Mouse (Mus musculus): Measurements from ENCODE around the gene Fto. TPM values are rescaled to one million over a fixed set of nuclear protein-coding genes. Genes with fewer than 3 reads are reported as not detected.

Fto gene
- polyA plus RNA-seq, 1 experiment from 2014 or later, result 106 TPM

DNA sequence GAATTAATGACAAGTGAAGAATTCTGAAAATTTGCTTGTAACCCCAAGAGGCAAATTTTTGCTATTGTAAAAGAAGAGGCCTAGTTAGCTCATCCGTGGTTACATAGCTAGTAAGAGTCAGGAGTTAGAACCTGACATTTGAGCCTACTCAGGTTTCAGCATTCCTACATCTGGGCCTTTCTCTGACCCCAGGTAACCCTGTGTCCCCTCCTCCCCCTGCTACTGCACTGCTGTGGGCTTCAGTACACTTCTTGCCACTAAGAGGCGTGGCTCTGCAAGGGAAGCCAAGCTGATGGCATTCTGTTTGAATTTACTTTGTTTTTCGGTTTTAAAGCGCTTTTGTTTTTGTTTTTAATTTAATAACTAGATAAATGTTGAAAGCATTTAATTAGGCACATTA is 130.6 kb downstream of the Fto start:
- ATAC-seq (ENCODE audit: insufficient number of reproducible peaks, insufficient read depth, low FRiP score, low TSS enrichment), result no peak
- Histone ChIP-seq H3K4me3 (no peak overlapping the region), H3K4me2 (replicated peaks) (no peak overlapping the region), H3K27me3 (no peaks in the 10 kb centered on the region), H3K9ac (no peak overlapping the region), H3K36me3 (0 out of 2 replicates have a peak, but pooled peaks cover 3% of the 10 kb centered on the region), H3K4me1 (peaks cover 28% of the 10 kb centered on the region), H3K9me3 (no peaks in the 10 kb centered on the region), H3K27ac (no peak overlapping the region)
- 28% methylated on average over 4 of the region's 4 CpGs for WGBS

DNA sequence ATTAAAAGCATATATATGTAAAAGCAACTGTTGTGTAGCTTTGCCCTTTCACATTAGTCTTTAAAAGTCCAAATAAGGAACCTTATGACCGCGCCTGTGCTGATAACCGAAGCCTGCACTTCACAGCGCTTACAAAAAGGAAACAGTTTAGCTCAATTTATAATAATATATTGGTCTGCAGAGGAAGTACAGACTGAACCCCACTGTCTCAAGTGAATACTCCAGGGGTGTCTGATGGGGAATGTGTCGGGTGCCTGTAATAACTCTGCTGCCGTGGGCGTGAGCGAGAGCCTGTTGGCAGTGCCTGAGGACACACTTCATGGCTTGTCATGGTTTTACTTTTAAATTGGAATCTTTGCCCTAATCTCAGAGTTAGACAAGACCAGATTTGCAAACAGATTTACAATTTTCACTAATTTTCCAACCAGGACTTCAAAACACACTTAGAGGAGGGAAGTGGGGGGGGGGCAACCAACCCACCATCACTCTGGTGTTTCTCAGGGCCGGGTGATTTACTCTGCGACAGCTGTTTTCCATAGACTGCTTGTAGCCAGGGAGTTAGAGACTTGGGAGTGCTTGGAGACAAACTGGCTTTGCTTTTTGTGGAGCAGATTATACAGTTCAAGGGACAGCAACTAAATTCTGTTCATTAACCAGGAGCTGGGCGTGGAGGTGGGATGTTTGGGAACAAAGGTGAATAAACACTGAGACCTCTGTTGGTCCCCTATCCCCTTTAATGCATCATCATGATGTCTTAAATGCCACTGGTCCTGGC is 131.5 kb downstream of the Fto start:
- H3K36me3 ChIP-seq, result 0 out of 2 replicates have a peak, but pooled peaks cover 3% of the 10 kb centered on the region
- H3K4me3 ChIP-seq, result no peak overlapping the region
- H3K4me1 ChIP-seq, result peaks cover 28% of the 10 kb centered on the region
- no peaks in the 10 kb centered on the region for H3K9me3 ChIP-seq
- peak overlapping the region; percentile 63 for H3K27ac ChIP-seq
- H3K27me3 ChIP-seq, result no peaks in the 10 kb centered on the region
- WGBS, result 39% methylated on average over 11 of the region's 11 CpGs
- no peak overlapping the region for H3K9ac ChIP-seq
- ATAC-seq (ENCODE audit: insufficient number of reproducible peaks, insufficient read depth, low FRiP score, low TSS enrichment), result 0 out of 2 replicates have a peak, but pooled peaks have one; percentile 28
- no peak overlapping the region for H3K4me2 ChIP-seq (replicated peaks)

DNA sequence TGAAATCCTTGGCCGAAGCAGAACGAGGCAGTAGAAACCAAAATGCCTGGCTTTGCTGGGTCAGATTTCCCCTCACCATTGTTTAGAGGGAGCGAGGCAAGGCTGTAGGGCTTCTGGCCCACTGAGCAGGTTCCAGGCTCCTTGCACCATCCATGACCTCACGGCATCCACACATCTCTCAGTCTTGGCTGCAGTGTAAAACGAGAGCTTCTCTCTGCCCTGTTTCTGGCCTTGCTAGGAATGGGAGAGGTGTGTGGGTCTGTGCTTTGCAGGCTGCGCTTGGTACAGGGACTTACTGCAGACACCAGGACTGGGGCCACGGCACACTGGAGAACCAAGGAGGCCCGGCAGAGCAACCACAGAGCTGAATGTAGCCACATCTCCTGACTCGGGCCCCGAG is 132.2 kb downstream of the Fto start:
- no peak overlapping the region for H3K4me3 ChIP-seq
- ATAC-seq (ENCODE audit: insufficient number of reproducible peaks, insufficient read depth, low FRiP score, low TSS enrichment), result no peak
- H3K4me1 ChIP-seq, result peaks cover 28% of the 10 kb centered on the region
- H3K9ac ChIP-seq, result no peak overlapping the region
- 0 out of 2 replicates have a peak, but pooled peaks cover 3% of the 10 kb centered on the region for H3K36me3 ChIP-seq
- H3K9me3 ChIP-seq, result no peaks in the 10 kb centered on the region
- H3K27me3 ChIP-seq, result no peaks in the 10 kb centered on the region
- no peak overlapping the region for H3K4me2 ChIP-seq (replicated peaks)
- H3K27ac ChIP-seq, result peak overlapping the region; percentile 63
- WGBS, result 48% methylated on average over 10 of the region's 10 CpGs

DNA sequence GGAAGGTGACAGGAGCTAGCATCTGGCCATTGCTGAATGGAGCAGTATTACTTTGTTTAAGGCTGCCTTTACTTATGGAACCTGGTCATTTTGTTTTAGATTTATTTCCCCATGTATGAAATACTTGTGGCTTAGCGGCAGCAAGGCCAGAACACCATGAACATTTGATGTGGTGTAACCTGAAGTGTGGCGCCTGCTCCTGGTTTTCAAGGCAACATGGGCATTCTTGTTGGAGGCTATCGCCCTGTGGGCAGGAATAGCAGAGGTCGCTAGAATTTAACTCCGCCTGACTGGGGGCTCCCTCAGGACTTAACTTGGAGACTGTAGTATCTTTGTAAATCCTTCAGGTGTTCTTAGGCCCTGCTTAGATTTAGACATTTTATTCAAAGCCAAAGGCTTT is 132.7 kb downstream of the Fto start:
- H3K4me2 ChIP-seq (replicated peaks), result no peak overlapping the region
- no peak overlapping the region for H3K4me3 ChIP-seq
- no peaks in the 10 kb centered on the region for H3K9me3 ChIP-seq
- H3K9ac ChIP-seq, result no peak overlapping the region
- no peak for ATAC-seq (ENCODE audit: insufficient number of reproducible peaks, insufficient read depth, low FRiP score, low TSS enrichment)
- H3K27ac ChIP-seq, result 0 out of 2 replicates have a peak overlapping the region, but pooled peaks have one; percentile 63
- H3K36me3 ChIP-seq, result 0 out of 2 replicates have a peak, but pooled peaks cover 3% of the 10 kb centered on the region
- H3K27me3 ChIP-seq, result no peaks in the 10 kb centered on the region
- 75% methylated on average over 5 of the region's 5 CpGs for WGBS
- H3K4me1 ChIP-seq, result peaks cover 28% of the 10 kb centered on the region

DNA sequence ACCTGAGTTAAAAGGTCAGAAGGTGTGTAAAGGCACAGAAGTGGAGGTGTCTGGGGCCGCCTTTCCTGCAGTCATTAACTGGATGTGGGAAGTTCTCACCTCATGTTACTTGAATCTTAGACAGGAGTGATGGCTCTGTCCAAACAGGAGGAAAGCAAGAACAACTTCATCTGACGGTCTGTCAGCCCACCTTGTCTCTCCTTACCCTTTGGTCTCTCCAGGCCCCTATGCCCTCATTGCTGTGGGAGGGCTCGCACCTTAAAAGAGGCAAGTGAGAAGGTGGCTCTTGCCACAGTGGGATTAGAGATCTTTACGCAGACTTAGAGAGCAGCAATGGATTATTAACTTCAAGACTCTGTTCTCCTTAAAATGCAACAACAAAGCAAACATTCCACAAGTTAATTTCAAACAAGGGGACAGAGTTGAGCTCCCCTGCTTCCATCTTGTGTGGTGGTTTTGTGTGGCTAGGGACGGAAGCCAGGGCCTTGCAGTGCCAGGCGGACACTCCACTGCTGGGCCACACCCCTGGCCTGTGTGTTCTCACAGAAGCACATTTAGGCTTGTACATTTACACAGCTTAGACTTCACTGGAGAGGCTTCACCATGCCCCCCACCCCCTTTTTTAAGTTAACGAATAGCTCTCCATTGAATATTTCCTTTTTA is 135.5 kb downstream of the Fto start:
- no peak overlapping the region for H3K4me2 ChIP-seq (replicated peaks)
- ATAC-seq (ENCODE audit: insufficient number of reproducible peaks, insufficient read depth, low FRiP score, low TSS enrichment), result no peak

DNA sequence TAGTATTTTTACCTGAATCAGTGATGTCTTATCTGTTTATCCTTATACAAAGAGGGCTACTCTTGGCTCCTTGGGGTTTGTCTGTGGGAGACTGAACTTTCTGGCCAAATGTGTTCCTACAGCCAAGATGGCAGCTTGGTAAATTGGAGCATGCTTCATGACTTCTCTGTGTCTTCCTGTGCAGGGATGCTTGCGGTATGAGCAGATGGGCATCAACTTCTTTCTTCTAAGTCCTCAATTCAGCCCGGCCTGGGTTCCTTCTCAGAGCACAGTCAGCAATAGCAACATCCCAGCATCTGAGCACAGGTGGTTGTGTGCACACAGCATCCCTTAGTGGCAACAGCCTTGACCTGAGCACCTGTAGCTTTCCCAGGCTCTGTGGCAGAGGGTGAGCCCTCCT is 141.6 kb downstream of the Fto start:
- H3K4me2 ChIP-seq (replicated peaks), result no peak overlapping the region
- no peak overlapping the region for H3K4me3 ChIP-seq
- H3K27ac ChIP-seq, result no peak overlapping the region
- H3K36me3 ChIP-seq, result no peaks in the 10 kb centered on the region
- WGBS, result 96% methylated on average over 2 of the region's 2 CpGs
- no peaks in the 10 kb centered on the region for H3K9me3 ChIP-seq
- no peaks in the 10 kb centered on the region for H3K27me3 ChIP-seq
- no peak for ATAC-seq (ENCODE audit: insufficient number of reproducible peaks, insufficient read depth, low FRiP score, low TSS enrichment)
- no peak overlapping the region for H3K9ac ChIP-seq
- no peaks in the 10 kb centered on the region for H3K4me1 ChIP-seq

More for the DNA sequence above, 135.5 kb downstream of the Fto start:
- no peak overlapping the region for H3K4me3 ChIP-seq
- H3K36me3 ChIP-seq, result no peaks in the 10 kb centered on the region
- no peak overlapping the region for H3K27ac ChIP-seq
- peaks cover 24% of the 10 kb centered on the region for H3K4me1 ChIP-seq
- 81% methylated on average over 7 of the region's 7 CpGs for WGBS
- no peaks in the 10 kb centered on the region for H3K9me3 ChIP-seq
- no peaks in the 10 kb centered on the region for H3K27me3 ChIP-seq
- no peak overlapping the region for H3K9ac ChIP-seq

DNA sequence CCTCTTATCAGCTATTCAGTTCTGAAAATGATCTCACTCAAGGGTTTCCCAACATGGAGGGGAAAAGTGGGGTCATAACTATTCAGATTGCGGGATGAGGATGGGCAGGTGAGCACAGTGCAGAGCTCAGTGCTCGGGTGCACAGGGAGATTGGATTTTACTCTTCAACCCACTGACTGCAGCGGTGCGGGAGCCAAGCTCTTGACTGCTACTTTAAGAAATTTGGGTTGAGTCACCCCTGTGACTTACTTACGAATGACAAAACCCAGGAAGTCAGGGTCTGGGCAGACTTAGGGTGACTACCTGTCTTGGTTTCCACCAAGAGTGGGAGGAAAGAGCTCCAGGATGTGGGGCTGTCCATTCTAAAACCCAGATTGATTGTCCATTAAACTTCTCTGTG is 142.3 kb downstream of the Fto start:
- H3K9ac ChIP-seq, result no peak overlapping the region
- H3K27me3 ChIP-seq, result no peaks in the 10 kb centered on the region
- no peak overlapping the region for H3K4me2 ChIP-seq (replicated peaks)
- 95% methylated on average over 5 of the region's 5 CpGs for WGBS
- H3K9me3 ChIP-seq, result no peaks in the 10 kb centered on the region
- no peak for ATAC-seq (ENCODE audit: insufficient number of reproducible peaks, insufficient read depth, low FRiP score, low TSS enrichment)
- no peak overlapping the region for H3K27ac ChIP-seq
- H3K4me1 ChIP-seq, result no peaks in the 10 kb centered on the region
- no peak overlapping the region for H3K4me3 ChIP-seq
- no peaks in the 10 kb centered on the region for H3K36me3 ChIP-seq

DNA sequence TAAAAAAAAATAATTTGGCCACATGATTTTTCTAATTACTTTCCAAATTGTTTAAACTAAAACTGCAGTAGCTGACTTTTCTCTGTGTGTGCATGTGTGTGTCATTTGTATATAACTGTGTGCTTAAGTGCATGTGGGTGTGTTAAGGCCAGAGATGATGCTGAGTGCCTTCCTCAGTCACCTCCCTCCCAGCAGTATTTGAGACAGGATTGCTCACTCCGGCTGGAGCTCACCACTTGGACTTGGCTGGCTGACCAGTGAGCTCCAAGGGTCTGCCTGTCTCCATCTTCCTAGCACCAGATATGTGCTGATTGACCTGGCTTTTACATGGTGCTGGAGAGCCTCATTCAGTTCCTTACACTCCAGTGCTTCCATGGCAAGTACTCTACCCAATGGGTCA is 144.7 kb downstream of the Fto start:
- H3K4me2 ChIP-seq (replicated peaks), result no peak overlapping the region
- H3K4me1 ChIP-seq, result no peaks in the 10 kb centered on the region
- H3K9ac ChIP-seq, result no peak overlapping the region
- H3K9me3 ChIP-seq, result no peaks in the 10 kb centered on the region
- H3K27ac ChIP-seq, result no peak overlapping the region
- H3K4me3 ChIP-seq, result no peak overlapping the region
- WGBS, result 87% methylated on average over 1 of the region's 1 CpGs
- no peaks in the 10 kb centered on the region for H3K36me3 ChIP-seq
- no peaks in the 10 kb centered on the region for H3K27me3 ChIP-seq
- no peak for ATAC-seq (ENCODE audit: insufficient number of reproducible peaks, insufficient read depth, low FRiP score, low TSS enrichment)

DNA sequence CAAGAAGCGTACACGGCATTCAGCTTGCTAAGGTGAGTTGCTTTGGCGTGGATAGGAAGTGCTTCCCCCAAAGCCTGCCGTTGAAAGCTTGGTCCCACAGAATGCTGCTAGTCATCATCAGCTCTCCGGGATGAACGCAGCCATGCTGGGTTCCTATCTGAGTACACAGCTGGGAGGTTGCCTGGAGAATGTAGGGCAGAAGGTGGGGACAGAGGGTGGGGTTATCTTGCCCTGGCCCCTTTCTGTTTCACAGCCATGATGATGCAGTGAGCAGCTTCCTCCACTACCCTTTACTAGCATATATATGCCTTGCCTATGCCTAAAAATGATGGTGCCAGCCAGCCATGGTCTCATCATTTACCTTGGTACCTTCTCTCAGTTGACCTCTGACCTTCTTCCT is 147.6 kb downstream of the Fto start:
- Histone ChIP-seq H3K9me3 (no peaks in the 10 kb centered on the region), H3K27me3 (no peaks in the 10 kb centered on the region), H3K4me3 (no peak overlapping the region), H3K27ac (no peak overlapping the region), H3K36me3 (no peaks in the 10 kb centered on the region), H3K9ac (no peak overlapping the region), H3K4me1 (no peaks in the 10 kb centered on the region), H3K4me2 (replicated peaks) (no peak overlapping the region)
- no peak for ATAC-seq (ENCODE audit: insufficient number of reproducible peaks, insufficient read depth, low FRiP score, low TSS enrichment)
- WGBS, result 88% methylated on average over 6 of the region's 6 CpGs

DNA sequence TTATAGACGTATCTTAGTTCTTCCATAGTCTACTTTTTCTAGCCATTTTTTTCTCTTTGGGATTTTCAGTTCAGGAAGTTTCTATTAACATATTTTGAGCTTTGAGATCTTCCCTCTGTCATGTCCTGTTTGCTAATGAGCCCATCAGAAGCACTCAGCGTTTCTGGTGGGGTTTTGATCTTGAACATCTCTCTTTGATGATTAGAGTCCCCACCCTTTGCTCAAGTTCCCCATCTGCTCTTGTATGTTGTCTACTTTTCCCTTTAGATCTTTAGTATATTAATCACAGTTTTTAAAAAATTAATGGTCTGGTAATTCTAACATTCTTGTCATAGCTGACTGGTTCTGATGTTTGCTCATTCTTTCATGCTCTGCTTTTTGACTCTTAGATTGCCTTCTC is 150.4 kb downstream of the Fto start:
- Histone ChIP-seq H3K9me3 (no peaks in the 10 kb centered on the region), H3K27ac (no peak overlapping the region), H3K36me3 (peaks cover 3% of the 10 kb centered on the region; the same call in 1 of the 2 replicates), H3K4me3 (no peak overlapping the region), H3K27me3 (no peaks in the 10 kb centered on the region), H3K4me2 (replicated peaks) (no peak overlapping the region), H3K9ac (no peak overlapping the region), H3K4me1 (no peaks in the 10 kb centered on the region)
- ATAC-seq (ENCODE audit: insufficient number of reproducible peaks, insufficient read depth, low FRiP score, low TSS enrichment), result no peak
- 57% methylated on average over 2 of the region's 2 CpGs for WGBS

DNA sequence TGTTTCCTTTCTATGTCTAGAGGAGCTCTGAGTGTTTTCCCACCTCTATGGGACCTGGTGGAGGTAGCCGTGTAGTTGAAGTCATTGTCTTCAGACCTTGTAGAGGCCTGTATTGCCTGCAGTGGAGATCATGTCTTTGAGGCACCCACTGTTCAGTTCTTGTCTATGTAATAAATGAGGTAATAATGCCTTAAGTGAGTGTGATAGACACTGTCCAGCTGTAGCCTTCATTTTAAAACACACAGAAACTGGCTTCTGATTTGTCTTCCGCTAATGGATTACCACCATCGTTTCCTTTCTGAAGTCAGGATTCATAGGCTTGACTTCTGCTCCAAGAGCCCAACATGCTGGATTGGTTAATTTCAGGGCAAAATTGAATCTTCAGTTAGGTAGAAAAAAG is 154.1 kb downstream of the Fto start:
- no peak overlapping the region for H3K4me2 ChIP-seq (replicated peaks)
- 90% methylated on average over 3 of the region's 3 CpGs for WGBS
- ATAC-seq (ENCODE audit: insufficient number of reproducible peaks, insufficient read depth, low FRiP score, low TSS enrichment), result no peak
- peaks cover 6% of the 10 kb centered on the region; the same call in 1 of the 2 replicates for H3K36me3 ChIP-seq
- H3K27ac ChIP-seq, result no peak overlapping the region
- no peak overlapping the region for H3K9ac ChIP-seq
- no peaks in the 10 kb centered on the region for H3K4me1 ChIP-seq
- no peaks in the 10 kb centered on the region for H3K27me3 ChIP-seq
- no peak overlapping the region for H3K4me3 ChIP-seq
- no peaks in the 10 kb centered on the region for H3K9me3 ChIP-seq

DNA sequence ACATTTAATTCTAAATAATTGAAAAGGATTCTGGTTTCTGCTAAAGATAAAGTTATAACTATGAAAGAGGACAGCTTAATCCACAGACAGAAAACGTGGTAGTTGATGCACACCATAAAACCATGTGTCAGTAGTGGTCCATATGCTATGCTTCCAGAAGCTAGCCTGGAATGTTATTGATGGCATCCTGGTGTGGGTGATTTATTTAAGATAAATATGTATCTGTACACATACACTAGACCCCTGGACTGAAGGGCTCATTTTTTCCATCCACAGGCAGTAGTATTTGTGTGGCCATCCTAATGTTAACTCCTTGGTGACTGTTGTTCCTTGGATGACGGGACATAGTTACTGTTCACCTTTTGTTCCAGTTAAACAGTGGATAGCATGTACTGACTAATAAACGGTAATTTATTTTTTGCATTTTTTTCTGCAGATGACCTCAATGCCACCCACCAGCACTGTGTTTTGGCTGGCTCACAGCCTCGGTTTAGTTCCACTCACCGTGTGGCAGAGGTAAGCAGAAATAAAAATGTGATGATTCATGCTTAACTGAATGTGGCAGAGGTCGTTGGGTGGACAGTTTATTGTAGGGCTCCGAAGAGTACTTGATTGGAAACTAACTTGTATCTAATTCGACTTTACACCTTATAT is 154.7 kb downstream of the Fto start:
- Histone ChIP-seq H3K4me2 (replicated peaks) (no peak overlapping the region), H3K4me3 (no peak overlapping the region), H3K9me3 (no peaks in the 10 kb centered on the region), H3K27me3 (no peaks in the 10 kb centered on the region), H3K27ac (no peak overlapping the region), H3K9ac (no peak overlapping the region), H3K36me3 (peaks cover 6% of the 10 kb centered on the region; the same call in 1 of the 2 replicates), H3K4me1 (no peaks in the 10 kb centered on the region)
- ATAC-seq (ENCODE audit: insufficient number of reproducible peaks, insufficient read depth, low FRiP score, low TSS enrichment), result no peak
- whole genome bisulfite sequencing, result 90% methylated on average over 8 of the region's 8 CpGs
